Mouse (Mus musculus): Measurements from ENCODE around the gene Zfp708. TPM values are rescaled to one million over a fixed set of nuclear protein-coding genes. Genes with fewer than 3 reads are reported as not detected.

Gene Zfp708
- polyA plus RNA-seq (2015; fragmentation: Illumina TruSeq; extraction: RNeasy Lipid Tissue Mini Kit (QIAGEN cat#74804); ENCODE audit: insufficient read depth, low read depth, low replicate concordance): 0.59 TPM

DNA sequence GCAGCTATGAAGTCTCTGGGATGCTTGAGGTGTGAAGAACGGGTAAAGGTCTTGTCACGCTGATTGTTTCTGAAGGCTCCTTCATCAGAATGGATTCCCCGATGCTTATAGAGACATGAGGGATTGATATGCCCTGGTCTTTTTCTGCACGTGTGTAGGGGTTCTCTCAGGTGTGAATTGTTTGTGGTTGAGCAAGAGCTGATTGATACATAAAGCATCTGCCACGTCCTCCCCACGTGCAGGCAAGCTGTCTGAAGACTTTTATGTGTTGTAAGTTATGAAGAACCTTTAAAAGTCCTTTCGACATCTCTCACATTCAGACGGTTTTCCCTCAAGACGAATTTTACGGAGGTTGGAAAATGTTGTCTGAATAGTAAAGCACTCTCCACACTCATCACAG, at the start of gene Zfp708:
TSS of gene Zfp708 (minus strand) at position 101 of the 400 bp plus-strand sequence.

DNA sequence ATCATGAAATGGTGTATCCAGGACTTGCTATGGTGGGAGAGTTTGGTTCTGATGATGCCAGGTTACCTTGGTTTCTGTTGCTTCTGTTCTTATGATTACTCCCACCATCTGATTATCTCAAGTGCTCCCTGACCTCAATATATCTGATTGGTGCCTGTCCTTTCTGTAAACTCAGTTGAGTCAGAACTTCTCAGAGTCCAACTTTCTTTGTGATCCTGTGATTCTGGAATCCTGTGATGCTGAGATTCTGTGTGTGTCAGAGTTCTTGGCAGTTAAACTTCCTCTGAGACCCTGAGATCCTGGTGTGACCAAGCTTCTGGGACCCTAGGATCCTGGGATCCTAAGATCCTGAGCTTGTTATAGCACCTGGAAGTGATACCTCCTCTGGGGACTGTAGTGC, 23.6 kb upstream of the Zfp708 start, which contains the start of gene Zfp759:
TSS of gene Zfp759 (plus strand) at position 301 of the 400 bp plus-strand sequence.

DNA sequence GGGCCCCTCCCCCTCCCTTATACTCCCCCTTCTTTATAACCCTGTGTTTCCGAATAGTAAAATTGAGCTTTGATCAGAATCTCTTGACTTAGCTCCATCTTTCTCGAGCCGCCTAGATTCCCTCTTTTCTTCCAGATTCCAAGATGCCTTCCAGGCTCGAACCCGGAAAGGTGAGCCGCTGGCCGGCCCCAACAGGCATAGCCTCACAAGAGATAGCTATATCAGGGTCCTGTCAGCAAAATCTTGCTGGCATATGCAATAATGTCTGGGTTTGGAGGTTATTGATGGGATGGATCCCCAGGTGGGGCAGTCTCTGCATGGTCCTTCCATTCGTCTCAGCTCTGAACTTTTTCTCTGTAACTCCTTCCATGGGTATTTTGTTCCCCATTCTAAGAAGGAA, 18.4 kb upstream of the Zfp708 start, which contains the start of gene Rslcan18:
TSS of gene Rslcan18 (minus strand) at position 101 of the 400 bp plus-strand sequence.

DNA sequence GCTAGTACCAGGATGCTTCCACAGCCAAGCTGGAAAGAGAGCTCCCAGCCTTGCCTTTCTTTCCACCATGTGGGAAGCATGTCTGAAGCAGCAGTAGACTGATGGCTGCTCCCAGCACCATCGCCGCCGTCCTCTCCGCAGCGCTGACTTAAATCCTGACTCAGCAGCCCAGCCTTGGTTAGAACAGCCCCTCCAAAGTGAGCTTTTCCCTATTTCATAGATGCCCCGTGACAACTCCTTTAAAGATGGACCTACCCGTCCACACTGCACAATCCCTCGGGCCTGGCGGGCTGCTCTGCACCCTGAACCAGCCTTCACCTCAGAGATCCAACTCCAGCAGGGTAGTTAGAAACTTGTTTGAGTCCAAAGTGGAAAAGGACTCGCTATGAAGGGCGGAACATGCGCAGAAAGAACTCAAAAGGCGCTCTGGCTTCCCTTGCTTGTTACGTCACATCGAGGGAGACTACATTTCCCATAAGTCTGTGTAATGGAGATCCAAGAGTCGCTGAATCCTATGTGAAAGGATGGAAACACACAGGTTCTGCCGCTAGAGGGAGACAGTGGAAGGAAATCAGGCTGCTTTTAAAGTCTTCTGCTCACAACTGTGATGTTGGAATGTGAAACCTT, 10.5 kb upstream of the Zfp708 start, which contains the start of gene Gm28557:
TSS of gene Gm28557 (minus strand) at position 411 of the 627 bp plus-strand sequence.

DNA sequence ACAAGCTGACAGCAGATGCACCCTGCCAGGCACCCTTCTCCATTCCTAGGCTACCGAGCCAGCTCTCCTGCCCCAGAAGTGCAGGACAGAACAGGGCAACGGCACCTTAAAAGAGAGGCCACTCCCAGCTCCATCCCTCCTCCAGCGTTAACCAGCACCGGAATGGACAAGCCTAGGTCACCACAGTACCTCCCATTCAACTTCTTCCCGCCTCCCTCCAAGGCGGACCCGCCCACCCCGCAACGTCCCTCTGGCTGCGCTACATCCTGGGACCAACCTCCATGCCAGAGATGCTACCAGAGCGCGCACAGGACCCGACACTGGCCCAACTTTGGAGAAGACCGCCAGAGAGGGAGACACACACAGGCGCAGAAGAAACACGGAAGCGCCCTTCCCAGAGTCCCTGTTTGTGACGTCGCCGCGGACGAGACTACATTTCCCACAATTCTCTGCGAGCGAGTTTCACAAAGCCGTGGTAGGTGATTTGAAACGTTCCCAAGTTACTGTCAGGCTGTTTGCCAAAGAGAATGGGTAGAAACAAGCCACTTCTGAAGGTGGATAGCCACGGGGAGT, 36.9 kb downstream of the Zfp708 start, which contains the start of gene Zfp712:
TSS of gene Zfp712 (minus strand) at position 385 of the 573 bp plus-strand sequence.

Other genes starting within 250 kb of the Zfp708 start
- 1.1 TPM for gene Gm10767, start 193.1 kb downstream of the Zfp708 start, polyA plus RNA-seq (2015; fragmentation: Illumina TruSeq; extraction: RNeasy Lipid Tissue Mini Kit (QIAGEN cat#74804); ENCODE audit: insufficient read depth, low read depth, low replicate concordance)
- not detected for gene Zfp712, start 36.8 kb downstream of the Zfp708 start, polyA plus RNA-seq (2015; fragmentation: Illumina TruSeq; extraction: RNeasy Lipid Tissue Mini Kit (QIAGEN cat#74804); ENCODE audit: insufficient read depth, low read depth, low replicate concordance)
- gene Gm28557, start 10.6 kb upstream of the Zfp708 start, polyA plus RNA-seq (2015; fragmentation: Illumina TruSeq; extraction: RNeasy Lipid Tissue Mini Kit (QIAGEN cat#74804); ENCODE audit: insufficient read depth, low read depth, low replicate concordance): 1.6 TPM
- not detected for gene Rslcan18, start 18.3 kb upstream of the Zfp708 start, polyA plus RNA-seq (2015; fragmentation: Illumina TruSeq; extraction: RNeasy Lipid Tissue Mini Kit (QIAGEN cat#74804); ENCODE audit: insufficient read depth, low read depth, low replicate concordance)
- gene Zfp759, start 23.7 kb upstream of the Zfp708 start, polyA plus RNA-seq (2015; fragmentation: Illumina TruSeq; extraction: RNeasy Lipid Tissue Mini Kit (QIAGEN cat#74804); ENCODE audit: insufficient read depth, low read depth, low replicate concordance): 0.76 TPM
- gene Rsl1, start 75.2 kb upstream of the Zfp708 start, polyA plus RNA-seq (2015; fragmentation: Illumina TruSeq; extraction: RNeasy Lipid Tissue Mini Kit (QIAGEN cat#74804); ENCODE audit: insufficient read depth, low read depth, low replicate concordance): 2.9 TPM
- gene Zfp455, start 96.5 kb upstream of the Zfp708 start, polyA plus RNA-seq (2015; fragmentation: Illumina TruSeq; extraction: RNeasy Lipid Tissue Mini Kit (QIAGEN cat#74804); ENCODE audit: insufficient read depth, low read depth, low replicate concordance): 0.31 TPM
- gene Zfp458, start 180.5 kb upstream of the Zfp708 start, polyA plus RNA-seq (2015; fragmentation: Illumina TruSeq; extraction: RNeasy Lipid Tissue Mini Kit (QIAGEN cat#74804); ENCODE audit: insufficient read depth, low read depth, low replicate concordance): 0.30 TPM
- not detected for gene Zfp457, start 208.5 kb upstream of the Zfp708 start, polyA plus RNA-seq (2015; fragmentation: Illumina TruSeq; extraction: RNeasy Lipid Tissue Mini Kit (QIAGEN cat#74804); ENCODE audit: insufficient read depth, low read depth, low replicate concordance)
- 1.4 TPM for gene Zfp595, start 234.6 kb upstream of the Zfp708 start, polyA plus RNA-seq (2015; fragmentation: Illumina TruSeq; extraction: RNeasy Lipid Tissue Mini Kit (QIAGEN cat#74804); ENCODE audit: insufficient read depth, low read depth, low replicate concordance)